Mouse (Mus musculus) cerebellum, adult 11-12 months (tissue): Measurements from ENCODE around the gene Uso1.

Source experiments
- DNase-seq: peaks from one replicate; pipeline ENCODE4 v3.0.0; 2022

Uso1 gene

DNA sequence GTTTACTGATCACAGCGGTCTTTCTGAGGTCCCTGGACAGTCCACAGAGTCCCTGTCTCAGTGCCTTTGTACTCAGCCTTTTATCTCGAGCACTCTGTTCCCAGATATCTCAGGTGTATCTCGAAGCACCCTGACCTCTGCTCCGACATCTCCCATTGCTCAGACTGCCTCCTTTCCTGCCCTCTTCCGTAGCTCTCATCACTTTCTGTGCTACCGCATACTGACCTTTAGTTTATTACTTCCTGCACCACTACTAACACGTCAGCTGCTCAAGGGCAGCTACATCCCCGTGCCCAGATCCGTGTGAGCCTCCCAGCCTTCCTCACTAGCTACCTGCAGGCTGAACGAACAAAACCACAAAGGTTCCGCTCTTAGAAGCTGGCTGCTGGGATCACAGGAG, 110.9 kb downstream of the Uso1 start:
- no peak for DNase-seq

DNA sequence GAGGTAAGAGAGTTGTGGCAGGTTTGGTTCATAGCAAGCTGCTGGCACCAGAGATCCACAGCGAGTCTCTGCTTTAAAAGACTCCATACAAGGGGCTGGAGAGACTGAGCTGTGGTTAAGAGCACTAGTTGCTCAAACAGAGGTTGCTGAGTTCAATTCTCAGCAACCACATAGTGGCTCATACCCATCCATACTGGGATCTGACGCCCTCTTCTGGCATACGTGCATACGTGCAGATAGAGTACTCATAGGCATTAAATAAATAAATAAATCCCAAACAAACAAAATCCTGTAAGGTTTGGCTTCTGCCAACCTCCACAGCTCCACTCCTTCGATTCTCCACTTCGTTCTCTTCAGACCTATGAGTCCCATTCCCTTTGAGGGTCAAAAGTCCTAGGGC, 114.3 kb downstream of the Uso1 start:
- DNase-seq: no peak
